Mouse (Mus musculus): ENCODE measurements at regions not wholly inside any gene's neighbourhood (a gene's known extent, or its start where the extent isn't known, plus 50 kb on each side); places are given as distances from the start of the nearest gene placed in this dataset.

DNA sequence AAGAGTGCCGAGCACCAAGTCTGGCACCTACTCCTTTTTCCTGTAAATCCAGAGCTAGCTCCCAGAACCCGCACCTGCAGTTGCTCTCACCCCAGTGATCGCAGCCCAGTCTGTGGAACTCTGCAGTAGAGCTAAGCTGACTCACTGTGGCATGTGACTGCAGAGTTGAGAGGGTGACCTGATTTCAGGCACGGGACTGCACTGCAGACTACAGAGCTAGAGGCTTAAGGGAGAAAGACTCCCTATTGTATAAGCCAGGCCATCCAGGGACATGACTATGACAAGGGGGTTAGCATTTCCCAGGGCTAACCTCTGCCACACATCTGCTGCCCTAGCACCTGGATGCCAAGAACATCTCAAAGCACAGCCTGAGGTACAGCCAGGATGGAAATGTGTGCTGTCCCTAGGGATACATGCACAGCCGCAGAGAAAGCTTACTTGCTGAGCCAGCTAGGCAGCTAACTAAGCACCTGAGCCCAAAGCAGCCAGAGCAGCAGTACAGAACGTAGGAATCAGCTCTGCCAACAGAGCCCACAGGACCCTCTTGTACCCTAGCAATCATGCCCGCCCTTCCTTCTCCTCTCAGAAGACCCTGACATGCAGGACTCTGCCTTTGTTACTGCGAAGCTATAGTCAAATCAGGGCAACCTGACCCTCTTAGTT lies 192.3 kb upstream of the Snx19 start:
- H3K27me3 ChIP-seq (replicated peaks; ENCODE audit: control insufficient read depth, insufficient read depth, low read length), result no peaks in the 10 kb centered on the region
- no peak overlapping the region for H3K4me2 ChIP-seq (ENCODE audit: low read length)
- H3K4me1 ChIP-seq (ENCODE audit: control insufficient read depth, insufficient read depth, low read length), result no peaks in the 10 kb centered on the region
- no peak for DNase-seq (ENCODE audit: low spot score)
- H3K9ac ChIP-seq (ENCODE audit: low read length), result no peak overlapping the region
- no peak overlapping the region for H3K4me3 ChIP-seq (ENCODE audit: low read depth, low read length)
- no peak overlapping the region for H3K27ac ChIP-seq (ENCODE audit: low read depth, low read length)
- H3K36me3 ChIP-seq (ENCODE audit: control insufficient read depth, insufficient read depth, low read length), result no peaks in the 10 kb centered on the region
- no peaks in the 10 kb centered on the region for H3K9me3 ChIP-seq (replicated peaks; ENCODE audit: control insufficient read depth, low read length)
- 74% methylated on average over 8 of the region's 8 CpGs for WGBS
- ATAC-seq, result no peak

DNA sequence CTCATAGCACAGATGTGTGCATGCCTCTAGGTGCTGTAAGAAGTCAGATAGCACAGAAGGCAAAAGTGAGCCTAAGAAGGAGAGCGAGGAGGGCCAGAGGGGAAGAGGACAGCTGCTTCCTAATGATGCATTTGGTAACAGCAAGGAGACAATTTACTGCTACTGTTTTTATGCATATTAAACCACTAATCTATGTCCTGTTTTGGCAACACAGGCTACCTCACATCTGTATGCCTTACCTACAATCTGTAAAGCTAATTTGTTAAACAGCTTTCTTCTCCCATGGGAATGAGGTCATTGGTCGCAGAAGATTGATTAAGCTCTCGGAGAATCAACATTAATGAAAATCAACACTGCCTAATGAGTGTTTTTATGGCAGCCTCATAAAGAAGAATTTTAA lies 191.1 kb upstream of the Snx19 start:
- no peak overlapping the region for H3K4me2 ChIP-seq (ENCODE audit: low read length)
- DNase-seq (ENCODE audit: low spot score) (no peak), ATAC-seq (no peak)
- no peaks in the 10 kb centered on the region for H3K9me3 ChIP-seq (replicated peaks; ENCODE audit: control insufficient read depth, low read length)
- H3K9ac ChIP-seq (ENCODE audit: low read length), result no peak overlapping the region
- no peak overlapping the region for H3K27ac ChIP-seq (ENCODE audit: low read depth, low read length)
- H3K4me3 ChIP-seq (ENCODE audit: low read depth, low read length), result no peak overlapping the region
- no peaks in the 10 kb centered on the region for H3K4me1 ChIP-seq (ENCODE audit: control insufficient read depth, insufficient read depth, low read length)
- 65% methylated on average over 3 of the region's 3 CpGs for WGBS
- H3K36me3 ChIP-seq (ENCODE audit: control insufficient read depth, insufficient read depth, low read length), result no peaks in the 10 kb centered on the region
- no peaks in the 10 kb centered on the region for H3K27me3 ChIP-seq (replicated peaks; ENCODE audit: control insufficient read depth, insufficient read depth, low read length)

DNA sequence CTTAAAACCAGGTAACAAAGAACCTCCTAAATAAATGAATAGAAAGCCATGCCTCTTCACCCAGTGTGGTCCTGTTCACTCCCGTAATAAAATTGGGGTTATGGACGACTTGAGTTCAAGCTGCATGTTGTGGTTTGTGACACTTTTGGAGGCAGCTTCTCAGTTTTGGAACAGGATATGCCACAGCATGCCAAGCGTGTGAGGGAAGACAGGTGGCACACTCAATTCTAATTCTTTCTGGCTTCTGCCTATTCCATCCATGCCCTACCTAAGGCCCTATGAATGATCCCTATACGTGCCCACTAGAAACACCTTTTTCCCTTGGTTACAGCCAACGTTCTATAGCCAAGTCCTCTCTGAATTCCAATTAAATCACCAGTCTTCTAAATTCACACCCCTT lies 184.8 kb upstream of the Snx19 start:
- H3K9ac ChIP-seq (ENCODE audit: low read length), result no peak overlapping the region
- H3K27ac ChIP-seq (ENCODE audit: low read depth, low read length), result no peak overlapping the region
- H3K4me1 ChIP-seq (ENCODE audit: control insufficient read depth, insufficient read depth, low read length), result peaks cover 2% of the 10 kb centered on the region; the same call in 1 of the 2 replicates
- H3K36me3 ChIP-seq (ENCODE audit: control insufficient read depth, insufficient read depth, low read length), result no peaks in the 10 kb centered on the region
- no peak for ATAC-seq
- no peak overlapping the region for H3K4me3 ChIP-seq (ENCODE audit: low read depth, low read length)
- no peak overlapping the region for H3K4me2 ChIP-seq (ENCODE audit: low read length)
- no peaks in the 10 kb centered on the region for H3K27me3 ChIP-seq (replicated peaks; ENCODE audit: control insufficient read depth, insufficient read depth, low read length)
- H3K9me3 ChIP-seq (replicated peaks; ENCODE audit: control insufficient read depth, low read length), result no peaks in the 10 kb centered on the region
- DNase-seq (ENCODE audit: low spot score), result no peak
- 74% methylated on average over 5 of the region's 5 CpGs for WGBS

DNA sequence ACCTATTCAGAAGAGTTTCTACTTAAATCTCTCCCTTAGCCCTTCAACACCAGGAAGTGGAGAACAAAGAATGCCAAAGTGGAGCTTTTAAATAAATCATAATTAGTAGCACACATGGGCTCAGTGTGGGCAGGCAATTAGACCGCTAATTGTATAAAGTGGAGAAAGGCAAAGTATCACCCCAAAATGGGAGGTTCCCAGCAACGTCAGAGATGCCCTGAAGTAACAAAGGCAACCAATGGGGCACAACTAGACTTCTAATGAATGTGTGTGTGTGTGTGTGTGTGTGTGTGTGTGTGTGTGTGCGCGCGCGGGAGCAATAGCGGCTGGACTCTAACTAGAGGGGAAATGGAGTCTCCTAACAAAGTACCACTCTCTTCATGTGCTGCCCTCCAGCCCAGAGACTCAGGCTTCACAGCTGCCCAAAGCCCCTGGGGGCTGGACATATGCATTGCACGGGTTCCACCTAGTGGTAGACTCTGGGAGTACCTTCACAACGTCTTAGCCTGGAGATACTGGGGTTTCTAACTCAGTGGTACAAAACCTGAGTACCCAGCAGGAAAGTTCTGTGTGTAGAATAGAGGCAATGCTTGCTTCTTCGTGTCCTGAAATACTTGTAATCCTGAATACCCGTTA lies 162.3 kb upstream of the Snx19 start:
- Histone ChIP-seq H3K9ac (ENCODE audit: low read length) (no peak overlapping the region), H3K4me2 (ENCODE audit: low read length) (no peak overlapping the region), H3K27ac (ENCODE audit: low read depth, low read length) (no peak overlapping the region), H3K4me1 (ENCODE audit: control insufficient read depth, insufficient read depth, low read length) (0 out of 2 replicates have a peak, but pooled peaks cover 4% of the 10 kb centered on the region), H3K9me3 (replicated peaks; ENCODE audit: control insufficient read depth, low read length) (no peaks in the 10 kb centered on the region), H3K4me3 (ENCODE audit: low read depth, low read length) (no peak overlapping the region), H3K27me3 (replicated peaks; ENCODE audit: control insufficient read depth, insufficient read depth, low read length) (0 out of 2 replicates have a peak, but pooled peaks cover 4% of the 10 kb centered on the region), H3K36me3 (ENCODE audit: control insufficient read depth, insufficient read depth, low read length) (no peaks in the 10 kb centered on the region)
- DNase-seq (ENCODE audit: low spot score) (peak; percentile 95), ATAC-seq (peak; percentile 92)
- WGBS, result 4% methylated on average over 11 of the region's 11 CpGs

DNA sequence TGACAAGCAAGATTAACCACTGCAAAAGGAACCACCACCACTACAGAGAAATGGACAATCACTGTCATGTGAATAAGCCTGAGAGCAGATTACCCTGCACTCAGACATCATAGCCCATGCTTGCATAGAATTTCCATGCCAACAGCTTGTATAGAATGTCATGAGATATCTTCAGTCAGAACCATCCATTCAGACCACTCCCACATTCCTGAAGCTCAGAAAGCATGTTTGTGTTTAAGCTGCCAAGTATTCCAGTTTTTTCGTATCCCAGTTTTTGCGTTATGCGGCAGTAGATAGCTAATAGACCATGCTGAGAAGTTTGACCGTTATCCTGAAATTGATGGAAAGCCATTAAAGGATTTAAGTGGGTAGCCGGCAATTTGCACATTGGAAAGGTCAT lies 155.8 kb upstream of the Snx19 start:
- no peaks in the 10 kb centered on the region for H3K9me3 ChIP-seq (replicated peaks; ENCODE audit: control insufficient read depth, low read length)
- ATAC-seq, result no peak
- no peak for DNase-seq (ENCODE audit: low spot score)
- H3K27ac ChIP-seq (ENCODE audit: low read depth, low read length), result no peak overlapping the region
- H3K4me1 ChIP-seq (ENCODE audit: control insufficient read depth, insufficient read depth, low read length), result no peaks in the 10 kb centered on the region
- H3K36me3 ChIP-seq (ENCODE audit: control insufficient read depth, insufficient read depth, low read length), result no peaks in the 10 kb centered on the region
- H3K9ac ChIP-seq (ENCODE audit: low read length), result no peak overlapping the region
- no peaks in the 10 kb centered on the region for H3K27me3 ChIP-seq (replicated peaks; ENCODE audit: control insufficient read depth, insufficient read depth, low read length)
- WGBS, result 27% methylated on average over 5 of the region's 5 CpGs
- H3K4me2 ChIP-seq (ENCODE audit: low read length), result no peak overlapping the region
- H3K4me3 ChIP-seq (ENCODE audit: low read depth, low read length), result no peak overlapping the region

DNA sequence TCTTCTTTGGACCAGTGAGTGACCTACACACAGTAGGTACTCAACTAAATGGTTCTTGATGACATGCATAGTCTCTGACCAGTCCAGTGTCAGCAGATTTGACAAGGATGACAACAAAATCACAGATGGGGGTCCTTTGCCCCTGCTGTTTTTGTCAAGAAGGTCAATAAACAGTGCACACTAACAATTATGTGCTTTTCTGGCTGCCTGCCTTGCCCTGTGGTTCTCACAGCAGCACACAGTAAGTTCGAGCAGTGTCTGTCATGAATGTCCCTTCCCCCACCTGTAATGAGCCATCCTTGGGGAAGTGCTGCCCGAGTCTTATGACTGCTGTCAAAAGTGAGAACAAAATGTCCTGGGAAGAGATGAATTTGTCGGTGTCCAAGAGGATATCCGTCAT lies 153.1 kb upstream of the Snx19 start:
- peak; percentile 8 for DNase-seq (ENCODE audit: low spot score)
- Histone ChIP-seq H3K4me3 (ENCODE audit: low read depth, low read length) (no peak overlapping the region), H3K27ac (ENCODE audit: low read depth, low read length) (no peak overlapping the region), H3K9ac (ENCODE audit: low read length) (no peak overlapping the region), H3K4me1 (ENCODE audit: control insufficient read depth, insufficient read depth, low read length) (peaks cover 12% of the 10 kb centered on the region), H3K9me3 (replicated peaks; ENCODE audit: control insufficient read depth, low read length) (no peaks in the 10 kb centered on the region), H3K27me3 (replicated peaks; ENCODE audit: control insufficient read depth, insufficient read depth, low read length) (no peaks in the 10 kb centered on the region), H3K4me2 (ENCODE audit: low read length) (no peak overlapping the region), H3K36me3 (ENCODE audit: control insufficient read depth, insufficient read depth, low read length) (no peaks in the 10 kb centered on the region)
- WGBS, result 60% methylated on average over 4 of the region's 4 CpGs
- no peak for ATAC-seq

DNA sequence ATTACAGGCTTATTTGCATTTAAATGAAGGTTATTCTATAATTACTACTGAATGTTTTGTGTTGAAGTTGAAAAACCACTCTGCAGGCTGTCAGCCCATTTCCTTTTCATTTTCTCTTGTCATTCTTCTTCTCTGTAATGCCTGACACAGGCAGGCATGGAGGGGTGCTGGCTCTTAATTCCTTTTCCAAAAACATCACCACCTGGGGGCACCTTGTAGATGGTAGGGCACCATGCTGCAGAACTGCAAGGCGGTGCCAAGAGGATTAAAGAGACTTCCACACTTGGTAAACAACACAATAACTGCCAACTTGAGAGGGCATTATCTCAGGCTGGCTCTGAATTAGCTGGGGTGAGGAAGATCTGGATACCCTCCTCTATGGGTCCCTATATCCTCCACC lies 148.7 kb upstream of the Snx19 start:
- 11% methylated on average over 1 of the region's 1 CpGs for WGBS
- H3K4me3 ChIP-seq (ENCODE audit: low read depth, low read length), result no peak overlapping the region
- ATAC-seq (peak; percentile 57), DNase-seq (ENCODE audit: low spot score) (peak; percentile 62)
- H3K9ac ChIP-seq (ENCODE audit: low read length), result no peak overlapping the region
- no peak overlapping the region for H3K27ac ChIP-seq (ENCODE audit: low read depth, low read length)
- H3K36me3 ChIP-seq (ENCODE audit: control insufficient read depth, insufficient read depth, low read length), result no peaks in the 10 kb centered on the region
- H3K4me2 ChIP-seq (ENCODE audit: low read length), result no peak overlapping the region
- H3K27me3 ChIP-seq (replicated peaks; ENCODE audit: control insufficient read depth, insufficient read depth, low read length), result no peaks in the 10 kb centered on the region
- H3K9me3 ChIP-seq (replicated peaks; ENCODE audit: control insufficient read depth, low read length), result no peaks in the 10 kb centered on the region
- H3K4me1 ChIP-seq (ENCODE audit: control insufficient read depth, insufficient read depth, low read length), result peaks cover 12% of the 10 kb centered on the region

DNA sequence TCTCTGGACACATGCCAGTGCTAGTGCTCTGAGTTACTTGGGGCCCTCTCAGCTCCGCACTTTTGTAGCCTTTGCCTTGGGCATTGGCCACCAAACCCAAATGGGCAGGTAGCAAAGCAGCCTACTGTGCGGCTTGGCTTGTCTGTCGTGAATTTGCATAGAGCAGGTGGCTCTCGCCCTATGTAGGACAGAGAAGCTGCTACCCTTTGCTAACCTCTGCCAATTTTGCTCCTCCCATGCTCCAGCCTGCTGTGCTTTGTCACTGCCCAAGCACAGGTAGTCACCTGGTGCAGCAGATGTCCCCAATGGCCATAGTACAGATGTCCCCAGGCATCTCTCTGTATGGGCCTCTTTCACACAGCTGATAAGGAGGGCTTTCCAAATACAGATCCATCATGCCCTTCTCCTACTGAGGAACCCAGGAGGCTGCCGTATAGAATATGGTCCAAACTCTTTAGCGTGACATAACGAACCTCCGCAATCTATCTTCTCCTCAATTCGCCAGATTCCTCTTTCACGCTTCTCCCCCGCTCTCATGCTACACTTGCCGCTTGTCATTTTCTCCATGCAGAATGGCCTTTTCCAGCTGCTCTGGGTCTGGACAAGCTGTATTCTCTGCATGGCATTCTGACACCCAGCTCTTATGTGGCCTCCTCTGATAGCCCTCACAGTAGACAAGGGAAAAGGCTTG lies 143.7 kb upstream of the Snx19 start:
- Histone ChIP-seq H3K9me3 (replicated peaks; ENCODE audit: control insufficient read depth, low read length) (no peaks in the 10 kb centered on the region), H3K27me3 (replicated peaks; ENCODE audit: control insufficient read depth, insufficient read depth, low read length) (no peaks in the 10 kb centered on the region), H3K4me1 (ENCODE audit: control insufficient read depth, insufficient read depth, low read length) (peaks cover 28% of the 10 kb centered on the region), H3K9ac (ENCODE audit: low read length) (no peak overlapping the region), H3K4me3 (ENCODE audit: low read depth, low read length) (no peak overlapping the region), H3K36me3 (ENCODE audit: control insufficient read depth, insufficient read depth, low read length) (no peaks in the 10 kb centered on the region), H3K4me2 (ENCODE audit: low read length) (no peak overlapping the region), H3K27ac (ENCODE audit: low read depth, low read length) (no peak overlapping the region)
- DNase-seq (ENCODE audit: low spot score), result no peak
- 88% methylated on average over 12 of the region's 12 CpGs for WGBS
- no peak for ATAC-seq

DNA sequence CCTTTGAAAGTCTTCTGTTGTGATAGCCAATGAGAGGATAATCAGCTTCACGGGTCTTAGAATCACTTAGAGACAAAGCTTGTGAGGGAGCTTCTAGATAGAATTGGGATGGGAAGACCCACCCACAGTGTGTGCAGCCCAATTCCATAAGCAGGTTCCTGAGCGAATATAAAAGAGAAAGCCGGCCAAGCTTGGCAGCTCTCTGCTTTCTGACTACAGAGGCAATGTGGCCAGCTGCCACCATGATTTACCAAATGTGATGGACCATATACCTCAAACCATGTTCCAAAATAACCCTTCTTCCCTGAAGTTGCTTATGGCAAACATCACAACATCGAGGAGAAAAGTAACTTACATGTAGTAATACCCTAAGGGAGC lies 143.1 kb upstream of the Snx19 start:
- 57% methylated on average over 4 of the region's 4 CpGs for WGBS
- no peak for ATAC-seq

More for the DNA sequence above, 143.1 kb upstream of the Snx19 start:
- Histone ChIP-seq H3K4me2 (ENCODE audit: low read length) (no peak overlapping the region), H3K36me3 (ENCODE audit: control insufficient read depth, insufficient read depth, low read length) (no peaks in the 10 kb centered on the region), H3K9ac (ENCODE audit: low read length) (no peak overlapping the region), H3K9me3 (replicated peaks; ENCODE audit: control insufficient read depth, low read length) (no peaks in the 10 kb centered on the region), H3K27me3 (replicated peaks; ENCODE audit: control insufficient read depth, insufficient read depth, low read length) (no peaks in the 10 kb centered on the region), H3K4me3 (ENCODE audit: low read depth, low read length) (no peak overlapping the region), H3K4me1 (ENCODE audit: control insufficient read depth, insufficient read depth, low read length) (peaks cover 22% of the 10 kb centered on the region), H3K27ac (ENCODE audit: low read depth, low read length) (no peak overlapping the region)
- DNase-seq (ENCODE audit: low spot score), result no peak

All from forebrain, embryonic 14.5 days (tissue).